9 mouse cellular contexts compared by ENCODE assay signal in genomic region chr11:88514151-88514926, GRCm38 (mm10).
A peak's percentile ranks its signal among the peaks of the same experiment; 100 is the strongest.
DNase-seq lines count a peak whose midpoint lies in the region; ATAC-seq lines count a peak whose summit lies in the region.
"Had no signal": no experiment of that assay in that cellular context is flagged by ENCODE, and none has a peak within 500 bp of the region (broad histone marks: within the 10 kb centered on the region; RNA-seq: fewer than 3 reads in every experiment).

No protein-coding gene starts in this region.

- H3K4me1 ChIP-seq in kidney, embryonic 14.5 days (ENCODE audit: control insufficient read depth, insufficient read depth, low read length): peaks cover 14% of the 10 kb centered on the region

- H3K36me3 ChIP-seq in kidney, embryonic 14.5 days (ENCODE audit: control insufficient read depth, insufficient read depth, low read length): no peaks in the 10 kb centered on the region
- H3K36me3 ChIP-seq: liver, embryonic 13.5 days had no signal

- no peaks in the 10 kb centered on the region for H3K9me3 ChIP-seq in kidney, embryonic 14.5 days (ENCODE audit: control insufficient read depth, low read length)
- H3K9me3 ChIP-seq: liver, embryonic 13.5 days had no signal

- no peaks in the 10 kb centered on the region for H3K27me3 ChIP-seq in kidney, embryonic 14.5 days (ENCODE audit: control insufficient read depth, insufficient read depth, low read length)
- H3K27me3 ChIP-seq: liver, embryonic 13.5 days had no signal

- no peak overlapping the region for H3K4me2 ChIP-seq in kidney, embryonic 14.5 days (replicated peaks; ENCODE audit: low read depth, low read length)
- H3K4me2 ChIP-seq: liver, embryonic 13.5 days had no signal

- H3K4me3 ChIP-seq in kidney, embryonic 14.5 days (ENCODE audit: low read length): no peak overlapping the region
- H3K4me3 ChIP-seq: liver, embryonic 13.5 days had no signal

- WGBS in kidney, embryonic 14.5 days: 77% methylated on average over 12 of the region's 12 CpGs

- peak; percentile 86 to 88 for DNase-seq in kidney, adult 8-10 months
- peak; percentile 72 for DNase-seq in adipocyte (ENCODE audit: low spot score)
- peak; percentile 47 to 55 for DNase-seq in gastrocnemius, adult 8-10 months (ENCODE audit: low spot score in 2 of 2)
- peak; percentile 85 to 91 for DNase-seq in kidney, postnatal 36 days
- DNase-seq in spleen, adult 12 weeks (ENCODE audit: low spot score): no peak
- no peak for DNase-seq in cerebellum, adult 9-10 months
- DNase-seq: liver, embryonic 13.5 days; right cerebral cortex, postnatal 25 days had no signal

- H3K9ac ChIP-seq in kidney, embryonic 14.5 days (ENCODE audit: low read depth, low read length): no peak overlapping the region
- H3K9ac ChIP-seq: liver, embryonic 13.5 days had no signal

- ATAC-seq in kidney, embryonic 14.5 days (ENCODE audit: low FRiP score, low TSS enrichment): no peak; the same call in 1 of the 2 replicates

- H3K27ac ChIP-seq in kidney, embryonic 14.5 days (ENCODE audit: low read depth, low read length): no peak overlapping the region
- H3K27ac ChIP-seq: liver, embryonic 13.5 days had no signal

Comparison
In these comparisons a context has a peak if more than half of its experiments do, and no peak if none do; other contexts are left out.
1. DNase-seq: peak in kidney, adult 8-10 months (2 of 2), adipocyte (single experiment), gastrocnemius, adult 8-10 months (2 of 2) and kidney, postnatal 36 days (2 of 2); none in spleen, adult 12 weeks (single experiment) and cerebellum, adult 9-10 months (single experiment).